ENCODE assay signal across 10 mouse cellular contexts in the genomic region with DNA sequence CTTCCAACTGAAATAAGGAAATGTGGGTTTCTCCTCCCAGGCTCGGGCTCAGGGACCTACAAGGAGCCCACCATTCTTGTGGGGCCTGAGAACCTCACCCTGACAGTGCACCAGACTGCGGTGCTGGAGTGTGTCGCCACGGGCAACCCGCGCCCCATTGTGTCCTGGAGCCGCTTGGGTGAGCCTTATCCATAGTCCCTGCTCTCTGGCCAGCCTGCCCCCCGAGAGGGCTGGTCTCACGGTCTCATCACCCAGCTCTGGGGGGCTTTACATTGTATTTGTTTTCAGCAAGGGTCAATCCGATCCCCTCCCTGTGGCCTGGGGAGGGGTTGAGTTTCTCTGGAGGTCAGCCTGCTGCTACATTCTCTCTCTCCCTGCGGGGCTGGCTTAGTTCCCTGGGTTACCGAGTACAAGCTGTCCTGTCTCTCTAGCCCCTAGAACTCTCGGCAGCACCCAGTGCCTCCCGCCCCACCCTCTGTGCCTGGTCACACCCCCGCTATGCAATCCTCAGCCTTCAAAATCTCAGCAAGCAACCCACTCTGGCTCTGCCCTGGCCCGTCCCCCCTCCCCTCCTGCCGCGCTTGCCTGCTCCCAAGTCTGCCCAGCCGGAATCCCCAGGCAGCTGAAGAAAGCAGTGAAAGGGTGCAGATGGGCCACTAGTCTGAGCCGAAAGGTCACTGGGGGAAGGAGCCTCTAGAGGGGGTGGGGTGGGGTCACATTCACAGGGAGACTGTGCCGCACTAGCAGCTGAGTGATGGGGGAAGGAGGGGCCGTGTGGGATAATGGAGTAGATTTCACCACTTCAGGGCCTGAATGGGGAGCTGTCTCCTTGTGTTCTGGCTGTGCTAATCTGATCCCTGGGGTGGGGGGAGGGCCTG. TPM values are rescaled to one million over a fixed set of nuclear protein-coding genes. Genes with fewer than 3 reads are reported as not detected.
DNase-seq lines count a peak whose midpoint lies in the region; ATAC-seq and TF ChIP-seq lines count a peak whose summit lies in the region.
"Had no signal": no experiment of that assay in that cellular context is flagged by ENCODE, and none has a peak within 500 bp of the region (broad histone marks: within the 10 kb centered on the region; RNA-seq: fewer than 3 reads in every experiment).

No protein-coding gene starts in this region.

- peak overlapping the region; percentile 53 for H3K9ac ChIP-seq in ES-Bruce4 (ENCODE audit: low read depth, poor library complexity, severe bottlenecking)
- H3K9ac ChIP-seq in forebrain, embryonic 13.5 days = peak overlapping the region; percentile 50
- H3K9ac ChIP-seq in intestine, embryonic 15.5 days = 0 out of 2 replicates have a peak overlapping the region, but pooled peaks have one; percentile 3
- peak overlapping the region; percentile 52 for H3K9ac ChIP-seq in neural tube, embryonic 11.5 days (ENCODE audit: low read length)

- H3K4me3 ChIP-seq in ES-Bruce4 (ENCODE audit: low read depth, low read length) = peak overlapping the region; percentile 38
- H3K4me3 ChIP-seq in forebrain, embryonic 13.5 days = no peak overlapping the region
- no peak overlapping the region for H3K4me3 ChIP-seq in intestine, embryonic 15.5 days (replicated peaks)
- H3K4me3 ChIP-seq in neural tube, embryonic 11.5 days (ENCODE audit: low read depth, low read length) = peak overlapping the region; percentile 6; the same call in 1 of the 2 replicates
- H3K4me3 ChIP-seq: megakaryocyte, embryonic 14.5 days had no signal

- TF ChIP-seq CTCF in ES-Bruce4 (IDR thresholded peaks at IDR 0.05; ENCODE audit: low read depth, low read length) = no peak

- no peaks in the 10 kb centered on the region for H3K36me3 ChIP-seq in ES-Bruce4 (ENCODE audit: control insufficient read depth, insufficient read depth, low read length, poor library complexity, severe bottlenecking)
- H3K36me3 ChIP-seq in forebrain, embryonic 13.5 days (ENCODE audit: poor library complexity, severe bottlenecking) = peaks cover 34% of the 10 kb centered on the region
- no peaks in the 10 kb centered on the region for H3K36me3 ChIP-seq in intestine, embryonic 15.5 days
- peaks cover 9% of the 10 kb centered on the region for H3K36me3 ChIP-seq in neural tube, embryonic 11.5 days (ENCODE audit: control insufficient read depth, insufficient read depth, low read length)

- WGBS in forebrain, embryonic 13.5 days = 2% methylated on average over 22 of the region's 22 CpGs
- 19% methylated on average over 22 of the region's 22 CpGs for WGBS in intestine, embryonic 15.5 days
- under 1% methylated on average over 22 of the region's 22 CpGs for WGBS in neural tube, embryonic 11.5 days

- peaks cover 19% of the 10 kb centered on the region for H3K4me1 ChIP-seq in ES-Bruce4 (ENCODE audit: control insufficient read depth, insufficient read depth, low read length)
- peaks cover 65% of the 10 kb centered on the region for H3K4me1 ChIP-seq in forebrain, embryonic 13.5 days
- H3K4me1 ChIP-seq in intestine, embryonic 15.5 days (replicated peaks) = peaks cover 22% of the 10 kb centered on the region
- H3K4me1 ChIP-seq in neural tube, embryonic 11.5 days (ENCODE audit: control insufficient read depth, insufficient read depth, low read length) = peaks cover 74% of the 10 kb centered on the region

- DNase-seq in cerebellum, postnatal 10 days = peak; percentile 58 to 64
- DNase-seq in cerebellum, adult 9-11 months = no peak
- peak; percentile 84 for DNase-seq in neural tube, embryonic 11.5 days (ENCODE audit: low spot score)
- no peak for DNase-seq in urinary bladder, postnatal 25 days (ENCODE audit: low spot score)
- no peak for DNase-seq in layer of hippocampus, adult 9-10 months (ENCODE audit: low spot score)

- peak; percentile 70 for TF ChIP-seq EP300 in ES-Bruce4 (IDR thresholded peaks at IDR 0.05; ENCODE audit: insufficient read depth, low read depth, low read length)

- peak overlapping the region; percentile 44 for H3K4me2 ChIP-seq in forebrain, embryonic 13.5 days
- peak overlapping the region; percentile 46 for H3K4me2 ChIP-seq in intestine, embryonic 15.5 days (replicated peaks)
- peak overlapping the region; percentile 20 for H3K4me2 ChIP-seq in neural tube, embryonic 11.5 days (ENCODE audit: low read depth)

- H3K9me3 ChIP-seq in ES-Bruce4 (replicated peaks; ENCODE audit: control insufficient read depth, insufficient read depth, low read length, poor library complexity, severe bottlenecking) = no peaks in the 10 kb centered on the region
- no peaks in the 10 kb centered on the region for H3K9me3 ChIP-seq in forebrain, embryonic 13.5 days (replicated peaks)
- H3K9me3 ChIP-seq in intestine, embryonic 15.5 days = no peaks in the 10 kb centered on the region
- H3K9me3 ChIP-seq in neural tube, embryonic 11.5 days (ENCODE audit: control insufficient read depth, low read length) = no peaks in the 10 kb centered on the region
- H3K9me3 ChIP-seq: megakaryocyte, embryonic 14.5 days had no signal

- ATAC-seq in forebrain, embryonic 13.5 days = peak; percentile 70
- peak; percentile 50 for ATAC-seq in intestine, embryonic 15.5 days
- peak; percentile 64 for ATAC-seq in neural tube, embryonic 11.5 days (ENCODE audit: insufficient read depth, low FRiP score, low TSS enrichment)

- H3K27ac ChIP-seq in ES-Bruce4 (ENCODE audit: insufficient read depth, low read length) = 0 out of 2 replicates have a peak overlapping the region, but pooled peaks have one; percentile 20
- peak overlapping the region; percentile 97 for H3K27ac ChIP-seq in forebrain, embryonic 13.5 days
- H3K27ac ChIP-seq in intestine, embryonic 15.5 days = 0 out of 2 replicates have a peak overlapping the region, but pooled peaks have one; percentile 18
- H3K27ac ChIP-seq in neural tube, embryonic 11.5 days (ENCODE audit: low read depth, low read length) = peak overlapping the region; percentile 98

- no peak for TF ChIP-seq POLR2A in ES-Bruce4 (IDR thresholded peaks at IDR 0.05; ENCODE audit: insufficient read depth, low read length)

- no peaks in the 10 kb centered on the region for H3K27me3 ChIP-seq in ES-Bruce4 (ENCODE audit: control insufficient read depth, insufficient read depth, low read length, poor library complexity, severe bottlenecking)
- no peaks in the 10 kb centered on the region; the same call in 1 of the 2 replicates for H3K27me3 ChIP-seq in forebrain, embryonic 13.5 days
- no peaks in the 10 kb centered on the region for H3K27me3 ChIP-seq in intestine, embryonic 15.5 days (replicated peaks)
- H3K27me3 ChIP-seq in neural tube, embryonic 11.5 days (ENCODE audit: control insufficient read depth, insufficient read depth, low read length) = no peaks in the 10 kb centered on the region

RNA-seq across cellular contexts. Expression of gene Parp16, which starts 16.6 kb away (rescaled TPM):
- polyA plus RNA-seq in ES-Bruce4 (2011; ENCODE audit: insufficient read depth, insufficient read length, low read depth, missing spikeins) = 5.7 and 7.1 TPM in 2 replicates
- 5.1 and 6.1 TPM in 2 replicates for polyA plus RNA-seq in forebrain, embryonic 13.5 days (2015; fragmentation: Nextera tagmentation; extraction: Ambion mirVana)
- polyA plus RNA-seq in intestine, embryonic 15.5 days (2015; fragmentation: Nextera tagmentation; extraction: Ambion mirVana) = 9.4 and 9.7 TPM in 2 replicates
- polyA plus RNA-seq in neural tube, embryonic 11.5 days (2014; fragmentation: Nextera tagmentation; extraction: Ambion mirVana) = 4.9 and 6.1 TPM in 2 replicates

RNA-seq across cellular contexts. Expression of gene Igdcc3, which starts 37.6 kb away (rescaled TPM):
- 8.6 and 8.9 TPM in 2 replicates for polyA plus RNA-seq in ES-Bruce4 (2011; ENCODE audit: insufficient read depth, insufficient read length, low read depth, missing spikeins)
- polyA plus RNA-seq in forebrain, embryonic 13.5 days (2015; fragmentation: Nextera tagmentation; extraction: Ambion mirVana) = 13.2 and 16.0 TPM in 2 replicates
- polyA plus RNA-seq in intestine, embryonic 15.5 days (2015; fragmentation: Nextera tagmentation; extraction: Ambion mirVana) = 0.99 and 1.4 TPM in 2 replicates
- polyA plus RNA-seq in neural tube, embryonic 11.5 days (2014; fragmentation: Nextera tagmentation; extraction: Ambion mirVana) = 60.7 and 71.9 TPM in 2 replicates
- polyA plus RNA-seq: C2C12 had no signal

Comparison
In these comparisons a context has a peak if more than half of its experiments do, and no peak if none do; other contexts are left out.
1. DNase-seq: peak in cerebellum, postnatal 10 days (2 of 2) and neural tube, embryonic 11.5 days (single experiment); none in cerebellum, adult 9-11 months (single experiment), urinary bladder, postnatal 25 days (single experiment) and layer of hippocampus, adult 9-10 months (single experiment).
2. H3K27ac ChIP-seq: peak in every context shown above with its lines; median percentile 98 in neural tube, embryonic 11.5 days; 97 in forebrain, embryonic 13.5 days; 20 in ES-Bruce4; 18 in intestine, embryonic 15.5 days.
3. H3K4me3 ChIP-seq: peak in ES-Bruce4 (single experiment) and neural tube, embryonic 11.5 days (single experiment); none in forebrain, embryonic 13.5 days (single experiment) and intestine, embryonic 15.5 days (single experiment).
4. H3K9ac ChIP-seq: peak in every context shown above with its lines; median percentile 53 in ES-Bruce4; 52 in neural tube, embryonic 11.5 days; 50 in forebrain, embryonic 13.5 days; 3 in intestine, embryonic 15.5 days.
5. Peak in every context shown above with its lines, with median percentiles within 50 percentile points of each other: ATAC-seq and H3K4me2 ChIP-seq.